Mouse (Mus musculus): ENCODE results near the gene Slc35f1.

- no peak for TF ChIP-seq GATA1 (IDR thresholded peaks at IDR 0.05; ENCODE audit: low read length)
- TF ChIP-seq TAL1 (IDR thresholded peaks at IDR 0.05; ENCODE audit: low read length), result no peak
These were observed 292.5 kb downstream of the Slc35f1 start for GRCm38 (mm10) chr10:52982836-52983235.

All from erythroblast, embryonic 14.5 days (primary cell).